Mouse (Mus musculus): ENCODE data around the gene Paqr5.

Paqr5 gene

DNA sequence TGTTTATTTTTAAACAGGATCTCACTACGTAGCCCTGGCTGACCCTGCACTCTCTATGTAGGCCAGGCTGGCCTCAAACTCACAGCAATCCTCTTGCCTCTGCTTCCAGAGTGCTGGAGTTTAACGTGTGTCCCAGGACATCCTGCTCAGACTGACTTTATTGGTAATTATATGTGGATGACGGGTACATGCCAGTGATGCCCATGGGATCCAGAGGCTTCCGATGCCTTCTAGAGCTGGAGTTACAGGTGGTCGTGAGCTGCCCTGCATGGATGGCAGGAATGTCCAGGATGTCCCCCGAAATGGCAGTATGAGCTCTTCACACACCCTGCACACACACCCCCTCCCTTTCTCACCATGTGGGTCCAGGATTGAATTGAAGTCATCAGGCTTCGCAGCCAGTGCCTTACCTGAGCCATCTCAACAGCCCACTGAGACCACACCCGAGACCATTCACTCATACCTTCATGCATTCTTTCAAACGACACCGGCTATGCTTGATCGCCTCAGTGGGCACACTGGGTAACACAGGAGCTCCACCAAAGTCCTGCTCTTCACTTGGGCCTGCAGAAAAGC is 117.7 kb downstream of the Paqr5 start:
- no peak for DNase-seq (ENCODE audit: low spot score)

DNA sequence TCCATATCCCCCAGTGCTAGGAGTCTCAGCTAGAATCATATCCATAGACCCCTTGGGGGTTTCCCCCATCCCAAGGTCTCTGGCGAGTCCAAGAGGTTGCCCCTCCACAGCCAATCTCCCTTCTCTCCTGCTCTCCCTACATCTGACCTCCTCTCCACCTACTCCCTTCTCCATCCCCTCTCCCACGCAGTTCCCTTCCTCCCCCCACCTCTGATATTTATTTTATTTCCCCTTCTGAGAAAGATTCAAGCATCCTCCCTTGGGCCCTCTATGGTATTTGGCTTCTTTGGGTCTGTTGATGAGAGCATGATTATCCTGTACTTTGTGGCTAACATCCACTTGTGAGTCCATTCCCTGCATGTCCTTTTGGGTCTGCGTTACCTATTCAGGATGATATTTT is 118.3 kb downstream of the Paqr5 start:
- DNase-seq (ENCODE audit: low spot score) = no peak

DNA sequence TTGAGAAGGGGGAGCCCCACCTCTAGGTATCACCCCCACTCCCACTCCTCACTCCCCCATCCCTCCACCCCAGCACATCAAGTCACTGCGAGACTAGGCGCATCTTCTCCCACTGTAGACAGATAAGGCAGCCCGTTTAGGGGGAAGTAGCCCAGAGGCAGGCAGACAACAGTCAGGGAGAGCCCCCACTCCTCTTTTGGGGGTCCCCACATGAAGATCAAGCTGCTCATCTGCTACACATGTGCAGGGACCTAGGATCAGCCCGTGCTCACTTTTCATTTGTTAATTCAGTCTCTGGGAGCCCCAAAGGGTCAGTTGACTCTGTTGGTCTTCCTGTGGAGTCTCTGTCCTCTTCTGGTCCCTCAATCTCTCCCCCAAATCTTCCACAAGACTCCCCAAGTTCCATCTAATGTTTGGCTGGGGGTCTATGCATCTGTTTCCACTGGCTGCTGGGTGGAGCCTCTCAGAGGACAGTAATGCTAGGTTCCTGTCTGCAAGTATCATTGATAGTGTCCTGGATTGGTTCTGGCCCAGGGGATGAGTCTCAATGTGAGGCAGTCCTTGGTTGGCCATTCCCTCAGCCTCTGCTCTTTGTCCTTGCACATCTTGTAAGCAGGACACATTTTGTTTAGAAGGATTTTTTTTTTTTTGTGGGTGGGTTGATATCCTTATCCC is 118.9 kb downstream of the Paqr5 start:
- no peak for DNase-seq (ENCODE audit: low spot score)

DNA sequence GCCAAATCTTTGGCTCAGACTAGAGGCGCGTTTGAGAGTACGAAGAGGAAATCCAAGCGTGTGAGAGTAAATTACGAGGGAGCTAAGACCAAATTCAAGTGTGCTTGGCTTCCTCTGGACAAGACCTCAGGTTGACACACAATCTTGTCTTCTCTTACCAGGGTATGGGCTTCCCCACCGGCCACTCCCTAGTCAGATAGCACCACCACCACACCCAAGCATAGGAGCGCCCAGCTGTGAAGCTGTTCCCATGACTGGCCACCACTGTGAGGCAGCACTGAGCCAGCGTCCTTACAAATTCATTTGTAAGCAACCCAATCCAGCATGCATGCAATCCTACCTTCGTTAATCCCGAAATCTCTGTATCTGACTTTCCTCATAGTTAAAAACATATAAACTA is 119.7 kb downstream of the Paqr5 start:
- peak; percentile 74 for DNase-seq (ENCODE audit: low spot score)

DNA sequence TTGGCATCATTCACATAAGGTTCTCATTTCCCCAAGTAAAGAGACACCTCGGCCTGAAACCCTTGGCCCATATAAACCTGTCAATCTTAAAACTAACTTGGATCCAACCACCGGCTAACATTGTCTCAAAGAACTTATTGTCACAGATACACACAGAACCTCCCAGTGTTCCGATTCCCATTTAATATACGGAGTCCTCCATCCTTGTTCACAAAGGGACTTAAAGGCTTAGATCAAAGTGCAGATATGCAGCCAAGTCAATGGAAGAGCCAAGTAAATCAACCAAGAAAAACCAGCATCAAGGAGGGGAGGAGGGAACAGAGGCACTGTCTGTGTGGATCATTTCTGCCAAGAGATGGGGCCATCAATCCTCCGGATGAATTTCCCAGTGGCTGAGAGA is 121.1 kb downstream of the Paqr5 start:
- no peak for DNase-seq (ENCODE audit: low spot score)

DNA sequence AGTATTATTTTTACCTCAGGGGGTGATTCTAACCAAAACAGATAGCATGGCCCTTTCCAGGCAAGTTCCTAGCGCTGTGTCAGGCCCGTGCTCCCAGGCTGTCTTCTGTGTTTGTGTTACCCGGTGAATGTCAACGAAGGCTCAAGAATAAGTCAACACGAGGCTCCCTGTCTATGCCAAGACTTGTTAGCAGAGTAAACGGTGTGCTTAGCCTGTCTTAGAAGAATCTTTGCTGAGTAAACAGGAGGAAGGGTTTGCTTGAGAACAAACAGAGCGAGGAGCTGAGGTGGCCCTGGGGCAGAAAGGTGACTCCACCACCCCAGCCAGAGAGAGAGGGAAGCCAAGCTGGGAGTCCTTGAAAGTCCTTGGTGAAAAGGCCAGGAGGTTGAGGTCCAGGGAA is 122.5 kb downstream of the Paqr5 start:
- DNase-seq (ENCODE audit: low spot score) = no peak

All from testis, postnatal 10 days (tissue).